Mouse (Mus musculus) neural tube, postnatal 0 days (tissue): Measurements from ENCODE around the gene Eva1c. TPM values are rescaled to one million over a fixed set of nuclear protein-coding genes. Genes with fewer than 3 reads are reported as not detected.

Experiments
- microRNA-seq: library from miRNA; unstranded; fragments of <30 nt; microRNA quantifications from one replicate; pipeline ENCODE4, GENCODE M21; 2016
- polyA plus RNA-seq: library from polyadenylated mRNA; unstranded; fragments of >200 nt; fragmentation: Nextera tagmentation; extraction: Ambion mirVana; gene quantifications from 2 replicates; pipeline ENCODE4 v1.2.1, GENCODE M21; 2015

The Eva1c gene
- 2.9 and 3.5 TPM in 2 replicates for polyA plus RNA-seq

DNA sequence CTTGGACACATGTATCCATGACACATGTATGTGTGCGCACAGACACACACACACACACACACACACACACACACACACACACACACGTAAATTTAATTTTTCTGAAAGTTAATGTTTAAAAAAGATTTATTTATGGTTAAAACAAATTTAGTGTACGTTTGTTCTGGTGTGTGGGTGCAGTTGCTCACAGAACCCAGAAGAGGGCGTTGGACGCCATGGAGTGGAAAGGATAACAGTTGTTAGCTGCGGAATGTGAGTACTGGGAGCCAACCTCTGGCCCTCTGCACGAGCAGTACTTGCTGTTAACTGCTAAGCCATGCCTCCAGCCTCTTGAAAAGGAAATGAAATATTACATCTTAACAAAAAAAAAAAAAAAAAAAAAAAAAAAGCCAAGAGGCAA lies at the start of gene Eva1c:
TSS of gene Eva1c (plus strand) at position 263 of the 400 bp plus-strand sequence.

DNA sequence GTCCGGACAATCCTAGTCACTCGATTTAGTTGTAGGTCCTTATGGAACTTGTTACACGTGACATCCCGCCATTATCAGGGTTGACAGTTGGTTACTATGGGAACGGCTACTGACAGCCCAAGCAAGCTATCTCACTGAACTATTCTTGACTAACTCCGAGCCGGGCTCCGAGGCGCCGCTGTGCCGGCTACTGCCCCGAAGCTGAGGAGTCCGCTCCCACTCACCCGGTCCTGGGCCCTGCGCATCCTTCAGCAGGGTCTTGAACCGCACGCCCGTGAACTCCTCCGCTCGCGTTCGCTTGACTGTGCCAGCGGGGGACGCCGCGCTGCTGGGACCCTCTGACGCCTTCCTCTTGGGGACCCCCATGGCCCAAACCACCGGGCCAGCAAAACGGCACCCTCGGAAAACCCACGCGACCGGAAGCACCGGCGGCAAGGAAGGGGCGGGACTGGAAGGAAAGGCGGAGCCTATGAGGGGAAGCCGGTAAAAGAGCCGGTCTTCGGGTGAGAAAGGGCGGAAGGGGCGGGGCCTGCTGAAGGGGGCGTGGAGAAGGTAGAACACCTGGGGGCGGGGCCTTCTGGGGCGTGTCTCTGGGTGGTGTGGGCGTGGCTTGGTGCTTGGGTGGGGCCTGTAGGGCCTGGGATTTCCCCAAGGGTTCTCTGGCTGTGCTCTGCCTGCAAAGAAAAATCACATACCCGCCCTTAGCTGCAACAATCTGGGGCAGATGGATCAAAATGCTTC lies 16.4 kb upstream of the Eva1c start, which contains the start of gene Urb1:
TSS of gene Urb1 (minus strand) at position 439 of the 741 bp plus-strand sequence.

GRCm38 (mm10) chr16:90934687-90935328 lies 108.3 kb downstream of the Eva1c start, which contains the start of gene Cfap298:
Gene Cfap298, minus strand, starts transcription at chr16:90935114.

Small RNA genes lying within 50 kb of the gene (microRNA-seq; reads per million reads assigned to microRNA genes)
- gene Gm22933: not detected

Other genes with a start within 250 kb of the Eva1c start
- gene Mis18a, start 99.3 kb upstream of the Eva1c start, polyA plus RNA-seq: 20.6 and 21.3 TPM in 2 replicates
- 0.18 and 0.39 TPM in 2 replicates for gene Mrap, start 88.5 kb upstream of the Eva1c start, polyA plus RNA-seq
- 4.6 and 5.5 TPM in 2 replicates for gene Urb1, start 16.3 kb upstream of the Eva1c start, polyA plus RNA-seq
- 48.1 and 54.4 TPM in 2 replicates for gene Cfap298, start 108.4 kb downstream of the Eva1c start, polyA plus RNA-seq
- gene Synj1, start 184.6 kb downstream of the Eva1c start, polyA plus RNA-seq: 42.2 and 45.9 TPM in 2 replicates
- 29.5 and 35.3 TPM in 2 replicates for gene Paxbp1, start 217.8 kb downstream of the Eva1c start, polyA plus RNA-seq